Mouse (Mus musculus): ENCODE results near the gene Zfp871. TPM values are rescaled to one million over a fixed set of nuclear protein-coding genes. Genes with fewer than 3 reads are reported as not detected.

Zfp871 gene
- 20.5 and 24.8 TPM in 2 replicates for polyA plus RNA-seq (2012; rRNA removed)

- DNase-seq = peak; percentile 97
- peak within 1 kb of the TSS; percentile 97 for H3K4me3 ChIP-seq (ENCODE audit: insufficient read depth, low read depth, low read length)
- H3K27me3 ChIP-seq (replicated peaks; ENCODE audit: control insufficient read depth, insufficient read depth, low read length) = no peaks in the 10 kb centered on the region
- under 1% methylated on average over 22 of the region's 22 CpGs for WGBS
- peaks cover 9% of the 10 kb centered on the region for H3K4me1 ChIP-seq (ENCODE audit: control insufficient read depth, insufficient read depth, low read length)
- peak within 1 kb of the TSS; percentile 97 for H3K27ac ChIP-seq (ENCODE audit: insufficient read depth, low read depth, low read length)
- no peaks in the 10 kb centered on the region; the same call in 1 of the 2 replicates for H3K36me3 ChIP-seq (ENCODE audit: control insufficient read depth, insufficient read depth, low read length)
- TF ChIP-seq POLR2A (IDR thresholded peaks at IDR 0.05; ENCODE audit: low read depth, low read length) = peak; percentile 38
- TF ChIP-seq CTCF (conservative IDR thresholded peaks at IDR 0.05; ENCODE audit: insufficient read depth, insufficient read length, low read depth, low read length) = no peak
Measured at GRCm38 (mm10) chr17:32788094-32788559, at the start of gene Zfp871. Gene Zfp871 (minus strand): TSS chr17:32788287.

- H3K36me3 ChIP-seq (ENCODE audit: control insufficient read depth, insufficient read depth, low read length) = no peaks in the 10 kb centered on the region; the same call in 1 of the 2 replicates
- peaks cover 3% of the 10 kb centered on the region; the same call in 1 of the 2 replicates for H3K4me1 ChIP-seq (ENCODE audit: control insufficient read depth, insufficient read depth, low read length)
- no peak for TF ChIP-seq POLR2A (IDR thresholded peaks at IDR 0.05; ENCODE audit: low read depth, low read length)
- WGBS = 26% methylated on average over 3 of the region's 3 CpGs
- H3K27ac ChIP-seq (ENCODE audit: insufficient read depth, low read depth, low read length) = no peak overlapping the region
- no peaks in the 10 kb centered on the region for H3K27me3 ChIP-seq (replicated peaks; ENCODE audit: control insufficient read depth, insufficient read depth, low read length)
- peak overlapping the region; percentile 78; the same call in 1 of the 2 replicates for H3K4me3 ChIP-seq (ENCODE audit: insufficient read depth, low read depth, low read length)
- no peak for DNase-seq
Measured at GRCm38 (mm10) chr17:32830418-32830782, 42.3 kb upstream of the Zfp871 start.

- WGBS = 2% methylated on average over 35 of the region's 35 CpGs
Measured at GRCm38 (mm10) chr17:32829540-32830417, 41.7 kb upstream of the Zfp871 start, which contains the start of gene Zfp799. Gene Zfp799 (minus strand): TSS chr17:32830261.

GRCm38 (mm10) chr17:32816074-32816784 is 28.1 kb upstream of the Zfp871 start:
- Histone ChIP-seq H3K27ac (ENCODE audit: insufficient read depth, low read depth, low read length) (no peak overlapping the region), H3K36me3 (ENCODE audit: control insufficient read depth, insufficient read depth, low read length) (peaks cover 13% of the 10 kb centered on the region), H3K4me1 (ENCODE audit: control insufficient read depth, insufficient read depth, low read length) (no peaks in the 10 kb centered on the region; the same call in 1 of the 2 replicates), H3K4me3 (ENCODE audit: insufficient read depth, low read depth, low read length) (no peak overlapping the region), H3K27me3 (replicated peaks; ENCODE audit: control insufficient read depth, insufficient read depth, low read length) (no peaks in the 10 kb centered on the region)
- WGBS = 93% methylated on average over 1 of the region's 1 CpGs
- TF ChIP-seq POLR2A (IDR thresholded peaks at IDR 0.05; ENCODE audit: low read depth, low read length) (no peak), CTCF (conservative IDR thresholded peaks at IDR 0.05; ENCODE audit: insufficient read depth, insufficient read length, low read depth, low read length) (no peak)
- DNase-seq = no peak

More at GRCm38 (mm10) chr17:32829540-32830417, 41.7 kb upstream of the Zfp871 start, which contains the start of gene Zfp799:
- peak; percentile 89 for DNase-seq
- no peaks in the 10 kb centered on the region for H3K27me3 ChIP-seq (replicated peaks; ENCODE audit: control insufficient read depth, insufficient read depth, low read length)
- H3K36me3 ChIP-seq (ENCODE audit: control insufficient read depth, insufficient read depth, low read length) = no peaks in the 10 kb centered on the region; the same call in 1 of the 2 replicates
- peak within 1 kb of the TSS; percentile 78 for H3K4me3 ChIP-seq (ENCODE audit: insufficient read depth, low read depth, low read length)
- H3K4me1 ChIP-seq (ENCODE audit: control insufficient read depth, insufficient read depth, low read length) = peaks cover 3% of the 10 kb centered on the region; the same call in 1 of the 2 replicates
- peak within 1 kb of the TSS; percentile 12; the same call in 1 of the 2 replicates for H3K27ac ChIP-seq (ENCODE audit: insufficient read depth, low read depth, low read length)
- TF ChIP-seq POLR2A (IDR thresholded peaks at IDR 0.05; ENCODE audit: low read depth, low read length) (no peak), CTCF (conservative IDR thresholded peaks at IDR 0.05; ENCODE audit: insufficient read depth, insufficient read length, low read depth, low read length) (no peak)

GRCm38 (mm10) chr17:32814136-32814535 is 26.0 kb upstream of the Zfp871 start:
- TF ChIP-seq POLR2A (IDR thresholded peaks at IDR 0.05; ENCODE audit: low read depth, low read length) (no peak), CTCF (conservative IDR thresholded peaks at IDR 0.05; ENCODE audit: insufficient read depth, insufficient read length, low read depth, low read length) (no peak)
- no peaks in the 10 kb centered on the region; the same call in 1 of the 2 replicates for H3K4me1 ChIP-seq (ENCODE audit: control insufficient read depth, insufficient read depth, low read length)
- H3K4me3 ChIP-seq (ENCODE audit: insufficient read depth, low read depth, low read length) = no peak overlapping the region
- H3K27me3 ChIP-seq (replicated peaks; ENCODE audit: control insufficient read depth, insufficient read depth, low read length) = no peaks in the 10 kb centered on the region
- H3K36me3 ChIP-seq (ENCODE audit: control insufficient read depth, insufficient read depth, low read length) = peaks cover 1% of the 10 kb centered on the region
- H3K27ac ChIP-seq (ENCODE audit: insufficient read depth, low read depth, low read length) = no peak overlapping the region
- WGBS = 30% methylated on average over 7 of the region's 7 CpGs
- peak; percentile 74 for DNase-seq

- no peaks in the 10 kb centered on the region; the same call in 1 of the 2 replicates for H3K4me1 ChIP-seq (ENCODE audit: control insufficient read depth, insufficient read depth, low read length)
- no peaks in the 10 kb centered on the region for H3K27me3 ChIP-seq (replicated peaks; ENCODE audit: control insufficient read depth, insufficient read depth, low read length)
- WGBS = 49% methylated on average over 1 of the region's 1 CpGs
- H3K27ac ChIP-seq (ENCODE audit: insufficient read depth, low read depth, low read length) = no peak overlapping the region
- DNase-seq = no peak
- TF ChIP-seq CTCF (conservative IDR thresholded peaks at IDR 0.05; ENCODE audit: insufficient read depth, insufficient read length, low read depth, low read length) (no peak), POLR2A (IDR thresholded peaks at IDR 0.05; ENCODE audit: low read depth, low read length) (no peak)
- no peaks in the 10 kb centered on the region for H3K36me3 ChIP-seq (ENCODE audit: control insufficient read depth, insufficient read depth, low read length)
- H3K4me3 ChIP-seq (ENCODE audit: insufficient read depth, low read depth, low read length) = no peak overlapping the region
Measured at GRCm38 (mm10) chr17:32810648-32811047, 22.6 kb upstream of the Zfp871 start.

Measured in kidney, adult 2 months (tissue).